Mouse (Mus musculus) olfactory bulb, adult 2 months (tissue): ENCODE data around the gene Hist1h2ah.
A peak's percentile ranks its signal among the peaks of the same experiment; 100 is the strongest.

Experiments
- CTCF ChIP-seq: fragments of 200-500 bp; IDR thresholded peaks from 2 replicates; pipeline ENCODE4 v1.5.1; 2012; ENCODE audit warnings: low read depth, mild to moderate bottlenecking, low read length, moderate library complexity; ENCODE audit not compliant: insufficient read depth
- POLR2A ChIP-seq: fragments of 200-500 bp; IDR thresholded peaks from 2 replicates; pipeline ENCODE4 v1.6.1; 2012; ENCODE audit warnings: mild to moderate bottlenecking, low read depth, low read length, moderate library complexity; ENCODE audit not compliant: insufficient read depth

- TF ChIP-seq POLR2A (0 out of 2 replicates have a peak, but pooled peaks have one; percentile 15), CTCF (no peak)
Measured at GRCm38 (mm10) chr13:22006334-22007120, 28.8 kb downstream of the Hist1h2ah start.
